Mouse (Mus musculus): ENCODE results near the gene Fancd2.

Fancd2 gene

GRCm38 (mm10) chr6:113530932-113531839 is at the start of gene Fancd2, which contains the start of gene Emc3:
Fancd2 (plus strand) TSS chr6:113531682.
Emc3 (minus strand) TSS chr6:113531652.
- peak; percentile 94 for DNase-seq (ENCODE audit: low read depth, low spot score)

DNA sequence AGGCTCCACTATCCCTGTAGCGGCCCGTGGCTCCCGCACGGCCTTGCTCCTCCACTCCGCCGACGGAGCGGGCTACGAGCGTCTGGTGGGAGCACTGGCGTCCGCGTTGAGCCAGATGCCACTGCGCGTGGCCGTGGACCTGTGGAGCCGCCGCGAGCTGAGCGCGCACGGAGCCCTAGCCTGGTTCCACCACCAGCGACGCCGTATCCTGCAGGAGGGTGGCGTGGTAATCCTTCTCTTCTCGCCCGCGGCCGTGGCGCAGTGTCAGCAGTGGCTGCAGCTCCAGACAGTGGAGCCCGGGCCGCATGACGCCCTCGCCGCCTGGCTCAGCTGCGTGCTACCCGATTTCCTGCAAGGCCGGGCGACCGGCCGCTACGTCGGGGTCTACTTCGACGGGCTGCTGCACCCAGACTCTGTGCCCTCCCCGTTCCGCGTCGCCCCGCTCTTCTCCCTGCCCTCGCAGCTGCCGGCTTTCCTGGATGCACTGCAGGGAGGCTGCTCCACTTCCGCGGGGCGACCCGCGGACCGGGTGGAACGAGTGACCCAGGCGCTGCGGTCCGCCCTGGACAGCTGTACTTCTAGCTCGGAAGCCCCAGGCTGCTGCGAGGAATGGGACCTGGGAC is 48.9 kb upstream of the Fancd2 start:
- DNase-seq (ENCODE audit: low read depth, low spot score) = peak; percentile 82

DNA sequence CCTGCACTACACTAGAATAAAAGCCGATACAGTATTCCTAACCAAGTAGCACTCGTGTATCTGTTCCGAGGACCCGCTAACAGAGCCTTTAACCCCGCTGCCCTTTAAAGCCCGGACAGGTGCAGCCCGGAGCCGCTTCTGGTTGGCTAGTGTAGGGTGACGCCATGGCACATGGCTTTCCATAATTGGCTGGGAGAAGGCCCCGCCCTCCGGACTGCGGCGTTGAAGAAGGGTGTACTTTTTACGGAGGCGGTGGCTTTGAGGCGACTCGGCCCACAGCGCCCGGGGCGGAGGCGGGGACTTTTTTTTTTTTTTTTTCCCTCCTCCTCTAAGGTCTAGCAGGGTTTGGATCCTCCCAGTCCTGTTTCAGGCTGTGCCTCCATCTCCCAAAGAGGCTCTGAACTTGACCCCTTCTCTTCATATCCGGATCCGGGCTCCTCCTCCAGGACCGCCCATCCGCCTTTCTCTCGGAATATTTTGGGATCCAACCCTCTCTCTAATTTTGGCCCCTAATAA is 48.3 kb upstream of the Fancd2 start, which contains the start of gene Creld1:
Gene Creld1, plus strand, starts transcription at position 198 of the 516 bp plus-strand sequence.
- peak; percentile 99 for DNase-seq (ENCODE audit: low read depth, low spot score)

DNA sequence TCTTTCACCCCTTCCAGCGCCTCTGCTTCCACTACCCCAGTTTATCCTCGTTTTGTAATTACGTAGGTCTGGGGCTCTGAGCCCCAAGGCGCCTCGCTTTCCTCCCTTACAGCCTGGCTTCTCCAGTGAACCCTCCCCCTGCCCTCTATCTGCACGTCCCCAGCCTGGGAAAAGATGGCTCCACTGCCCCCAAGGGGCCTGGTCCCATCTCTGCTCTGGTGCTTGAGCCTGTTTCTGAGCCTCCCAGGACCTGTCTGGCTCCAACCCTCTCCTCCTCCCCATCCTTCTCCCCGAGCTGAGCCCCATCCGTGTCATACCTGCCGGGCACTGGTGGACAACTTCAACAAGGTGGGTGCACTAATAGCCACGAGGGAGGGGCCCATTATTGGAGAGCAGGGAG is 47.8 kb upstream of the Fancd2 start:
- DNase-seq (ENCODE audit: low read depth, low spot score) = peak; percentile 58

GRCm38 (mm10) chr6:113487125-113487576 is 44.3 kb upstream of the Fancd2 start:
- peak; percentile 69 for DNase-seq (ENCODE audit: low read depth, low spot score)

DNA sequence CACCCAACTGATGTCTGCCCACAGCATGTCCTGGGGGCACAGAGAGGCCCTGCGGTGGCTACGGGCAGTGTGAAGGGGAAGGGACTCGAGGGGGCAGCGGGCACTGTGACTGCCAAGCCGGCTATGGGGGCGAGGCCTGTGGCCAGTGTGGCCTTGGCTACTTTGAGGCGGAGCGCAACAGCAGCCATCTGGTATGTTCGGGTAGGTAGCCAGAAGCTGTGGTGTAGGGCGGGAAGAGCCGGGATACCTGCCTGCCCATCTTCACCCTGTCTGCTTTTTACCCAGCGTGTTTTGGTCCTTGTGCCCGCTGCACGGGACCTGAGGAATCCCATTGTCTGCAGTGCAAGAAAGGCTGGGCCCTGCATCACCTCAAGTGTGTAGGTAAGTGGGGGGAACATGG is 42.1 kb upstream of the Fancd2 start:
- DNase-seq (ENCODE audit: low read depth, low spot score) = no peak

DNA sequence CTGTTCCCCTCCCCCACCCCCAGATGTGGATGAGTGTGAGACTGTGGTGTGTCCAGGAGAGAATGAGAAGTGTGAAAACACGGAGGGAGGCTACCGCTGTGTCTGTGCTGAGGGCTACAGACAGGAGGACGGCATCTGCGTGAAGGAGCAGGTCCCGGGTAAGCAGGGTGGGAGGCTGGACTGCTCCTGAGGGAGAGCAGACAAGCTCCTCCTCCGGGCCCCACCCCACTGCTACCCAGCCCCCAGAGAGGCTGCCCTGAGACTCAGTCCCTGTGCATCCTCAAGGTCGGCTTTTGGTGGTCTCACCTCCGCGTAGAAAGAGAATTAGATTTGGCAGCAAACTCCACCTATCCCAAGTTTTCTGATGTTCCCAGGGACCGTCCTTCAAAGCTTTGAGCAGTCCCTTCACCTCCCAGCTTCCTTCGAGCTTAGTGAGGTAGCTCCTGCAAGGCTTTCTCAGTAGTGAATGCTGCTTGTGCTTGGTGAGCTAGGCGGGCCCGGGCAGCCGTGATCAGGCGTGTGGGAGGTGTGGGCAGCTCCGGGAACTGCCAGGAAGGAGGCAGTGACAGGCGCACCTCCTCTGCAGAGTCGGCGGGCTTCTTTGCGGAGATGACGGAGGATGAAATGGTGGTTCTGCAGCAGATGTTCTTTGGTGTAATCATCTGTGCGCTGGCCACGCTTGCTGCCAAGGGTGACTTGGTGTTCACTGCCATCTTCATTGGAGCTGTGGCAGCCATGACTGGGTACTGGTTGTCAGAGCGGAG is 39.2 kb upstream of the Fancd2 start:
- DNase-seq (ENCODE audit: low read depth, low spot score) = peak; percentile 76

GRCm38 (mm10) chr6:113494258-113494788 is 37.2 kb upstream of the Fancd2 start:
- DNase-seq (ENCODE audit: low read depth, low spot score) = peak; percentile 78

- DNase-seq (ENCODE audit: low read depth, low spot score) = no peak
Observed at GRCm38 (mm10) chr6:113495071-113495675, 36.3 kb upstream of the Fancd2 start.

GRCm38 (mm10) chr6:113499346-113499745 is 32.1 kb upstream of the Fancd2 start:
- no peak for DNase-seq (ENCODE audit: low read depth, low spot score)

DNA sequence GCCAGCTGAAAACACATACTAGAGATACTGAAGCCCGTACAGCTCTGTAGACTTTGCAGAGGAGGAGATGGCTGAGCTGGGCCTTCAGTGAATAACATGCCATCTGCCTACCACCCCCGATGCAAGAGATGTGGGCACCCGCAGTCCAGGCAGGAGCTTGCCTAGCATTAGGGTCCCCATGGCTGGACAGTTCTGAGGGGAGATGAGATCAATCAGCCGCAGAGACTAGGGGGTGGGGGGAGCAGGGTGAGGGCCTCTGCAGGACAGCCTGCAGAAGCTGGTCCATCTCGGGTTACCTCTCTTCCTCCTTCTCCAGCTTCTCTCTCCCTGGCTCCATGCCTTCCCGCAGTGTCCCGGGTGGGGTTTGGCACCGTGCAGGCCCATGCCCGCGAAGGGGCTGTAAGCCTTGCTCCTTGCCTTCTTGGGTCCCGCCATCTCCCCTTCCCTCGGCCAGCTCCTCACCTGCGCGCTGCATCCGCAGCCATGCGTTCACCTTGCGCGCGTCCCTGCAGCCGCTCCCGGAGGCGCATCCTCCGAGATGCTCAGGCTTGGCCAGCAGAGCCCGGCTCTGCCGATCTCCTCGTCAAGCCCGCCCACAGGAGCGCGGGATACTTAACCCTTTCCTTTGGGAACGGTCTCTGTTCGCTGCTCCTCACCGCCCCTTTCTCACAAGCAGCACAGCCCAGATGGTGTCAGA is 29.9 kb upstream of the Fancd2 start, which contains the start of gene Prrt3:
Gene Prrt3, minus strand, starts transcription at position 544 of the 697 bp plus-strand sequence.
- DNase-seq (ENCODE audit: low read depth, low spot score) = peak; percentile 94

DNA sequence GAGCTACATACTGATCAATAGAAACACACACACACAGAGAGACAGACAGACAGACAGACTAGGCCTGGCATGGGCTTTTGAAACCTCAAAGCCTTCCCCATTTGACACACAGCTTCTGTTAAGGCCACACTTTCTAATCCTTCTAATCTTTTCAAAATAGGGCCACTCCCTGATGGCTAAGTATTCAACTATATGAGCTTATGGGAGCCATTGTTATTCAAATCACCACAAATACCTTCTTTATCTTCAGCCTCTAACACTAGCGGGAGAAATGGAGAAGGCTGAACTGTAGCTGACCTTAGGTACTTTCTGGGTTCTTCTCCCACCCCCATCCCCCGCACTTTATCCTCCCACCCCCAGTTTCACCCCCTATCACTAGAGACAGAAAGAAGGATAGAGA is 28.7 kb upstream of the Fancd2 start:
- no peak for DNase-seq (ENCODE audit: low read depth, low spot score)

DNA sequence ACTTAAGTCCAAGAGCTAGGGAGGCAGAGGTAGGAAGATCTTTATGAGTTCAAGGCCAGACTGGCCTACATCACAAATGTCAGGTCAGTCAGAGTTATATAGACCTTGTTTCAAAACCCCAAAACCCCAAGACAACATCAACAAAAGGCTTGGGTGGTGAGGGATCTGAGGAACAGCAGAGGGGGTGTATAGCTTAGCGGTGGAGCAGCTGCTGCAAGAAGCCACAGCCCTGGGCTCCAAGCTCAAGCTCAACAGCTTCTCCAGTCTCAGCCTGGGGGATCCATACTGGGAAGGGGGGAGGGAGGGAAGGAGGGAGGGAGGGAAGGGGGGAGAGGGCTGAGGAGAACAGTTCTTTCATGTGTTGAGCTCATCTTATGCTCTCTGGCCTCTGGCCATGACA is 25.8 kb upstream of the Fancd2 start:
- no peak for DNase-seq (ENCODE audit: low read depth, low spot score)

DNA sequence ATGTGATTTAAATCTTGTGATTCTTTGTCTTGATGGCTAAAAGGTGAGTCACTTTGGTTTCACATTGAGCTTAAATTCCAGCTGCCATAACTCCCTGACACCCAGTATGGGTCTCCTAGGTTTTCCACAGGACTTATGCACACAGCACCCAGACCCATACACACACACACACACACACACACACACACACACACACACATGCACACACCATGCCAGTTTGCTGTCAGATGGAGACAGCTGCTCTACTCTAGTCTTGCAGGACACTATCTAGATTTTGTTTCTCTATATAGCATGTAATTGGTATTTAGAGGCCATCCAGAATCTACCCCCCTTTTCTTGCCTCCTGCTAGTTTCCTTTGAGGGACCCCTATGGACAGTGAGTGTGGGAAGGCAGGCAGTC is 24.4 kb upstream of the Fancd2 start:
- DNase-seq (ENCODE audit: low read depth, low spot score) = no peak

DNA sequence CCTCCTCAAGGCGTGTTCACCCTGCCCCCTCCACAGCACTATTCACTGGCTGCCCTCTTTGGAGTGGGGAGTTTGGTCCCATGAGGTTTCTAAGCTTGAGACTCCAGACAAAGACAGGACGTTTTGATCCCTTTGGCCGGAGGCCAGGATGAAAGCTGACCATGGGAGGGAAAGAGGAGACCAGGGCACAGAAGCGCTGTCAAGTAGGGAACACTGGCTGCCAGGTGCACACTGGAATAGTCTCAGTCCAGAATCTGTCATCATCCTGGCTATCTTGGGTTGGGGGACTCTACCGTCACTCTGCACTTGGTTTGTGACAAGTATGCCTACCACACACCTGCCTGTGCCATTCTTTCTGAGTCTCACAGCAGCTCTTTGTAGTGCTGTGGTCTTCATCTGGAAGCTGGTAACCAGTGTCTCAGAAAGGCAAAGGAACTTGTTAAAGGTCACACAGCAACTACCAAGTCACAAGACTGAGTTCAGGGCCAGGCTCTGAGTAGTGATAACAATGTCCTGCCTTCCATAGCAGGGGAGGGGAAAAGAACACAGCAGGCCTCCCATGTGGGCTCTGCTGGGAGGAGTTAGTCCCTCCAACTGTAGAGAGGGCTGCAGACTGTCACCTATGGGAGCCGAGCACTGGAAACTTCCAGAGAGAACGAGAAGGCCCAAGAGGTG is 23.1 kb upstream of the Fancd2 start:
- DNase-seq (ENCODE audit: low read depth, low spot score) = no peak

DNA sequence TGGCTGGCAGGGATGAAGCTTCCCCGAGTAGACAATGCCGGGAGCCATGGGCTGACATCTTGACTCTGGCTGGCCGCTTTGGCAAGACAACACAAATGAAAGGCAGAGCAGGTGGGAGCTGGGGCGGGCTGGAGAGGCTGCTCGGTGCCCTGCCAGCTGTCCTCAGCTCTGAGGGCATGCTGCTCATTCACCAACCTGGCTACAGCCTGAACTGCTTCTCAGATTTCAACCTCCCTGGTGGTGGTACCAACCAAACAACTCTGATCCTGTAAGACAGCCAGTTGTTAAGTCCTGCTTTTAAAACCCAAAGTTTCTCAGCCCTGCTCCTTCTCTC is 22.6 kb upstream of the Fancd2 start:
- DNase-seq (ENCODE audit: low read depth, low spot score) = peak; percentile 90

GRCm38 (mm10) chr6:113513944-113514343 is 17.5 kb upstream of the Fancd2 start:
- DNase-seq (ENCODE audit: low read depth, low spot score) = no peak

- DNase-seq (ENCODE audit: low read depth, low spot score) = no peak
Observed at GRCm38 (mm10) chr6:113514600-113514999, 16.9 kb upstream of the Fancd2 start.

DNA sequence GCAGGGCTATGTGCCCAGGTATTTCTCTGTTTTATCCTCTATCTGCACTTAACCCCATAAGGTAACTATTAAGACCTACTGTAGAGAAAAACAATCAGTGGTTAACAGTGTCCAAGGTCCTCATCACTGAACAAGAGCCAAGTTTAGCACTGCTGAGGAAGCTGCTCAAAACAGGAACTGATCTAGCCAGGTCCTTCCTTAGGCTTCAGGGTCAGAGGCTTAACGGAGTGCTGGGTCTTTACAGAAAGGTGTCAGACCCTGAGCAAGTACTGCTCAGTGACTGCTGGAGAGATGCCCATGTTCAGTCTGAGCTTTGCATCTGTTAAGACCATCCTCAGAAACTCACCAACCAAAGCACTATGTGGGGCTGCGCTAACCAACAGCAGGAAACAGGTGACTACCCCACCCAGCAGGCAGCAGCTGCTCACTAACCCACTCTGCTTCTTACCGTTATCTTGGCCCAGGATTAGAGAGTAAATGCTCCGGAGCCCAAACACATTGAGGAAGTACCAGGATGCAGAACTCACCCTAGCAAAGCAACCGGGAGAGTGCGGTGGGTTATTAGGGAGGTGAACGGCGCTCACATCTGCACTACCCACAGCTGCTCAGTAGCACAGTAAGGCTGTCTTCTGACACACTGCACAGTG is 13.9 kb upstream of the Fancd2 start:
- no peak for DNase-seq (ENCODE audit: low read depth, low spot score)
